Mouse (Mus musculus) 416B (cell line): ENCODE data around the gene Olfr630.
"Not testable (repeated sequence)": the region's sequence is repeated elsewhere in the genome, so short reads cannot be mapped to it uniquely, and the experiment has no call there.

ENCODE experiments used
- DNase-seq: peaks from one replicate; pipeline ENCODE4 v3.0.0; 2011; ENCODE audit warnings: low read depth

The Olfr630 gene

GRCm38 (mm10) chr7:103757233-103757632 is at the start of gene Olfr630:
Gene Olfr630, minus strand, starts transcription at chr7:103757333.
- DNase-seq = no peak

GRCm38 (mm10) chr7:103806856-103807255 is 49.7 kb upstream of the Olfr630 start:
- peak; percentile 81 for DNase-seq

- DNase-seq = peak; percentile 93
These were observed 35.7 kb upstream of the Olfr630 start for GRCm38 (mm10) chr7:103792669-103793388.

GRCm38 (mm10) chr7:103791721-103792120 is 34.6 kb upstream of the Olfr630 start, which contains the start of gene Olfr67:
Gene Olfr67, minus strand, starts transcription at chr7:103791821.
- DNase-seq = no peak

- DNase-seq = no peak
These were observed 22.5 kb upstream of the Olfr630 start, which contains the start of gene Olfr68 for GRCm38 (mm10) chr7:103779598-103779997. Gene Olfr68, minus strand, starts transcription at chr7:103779698.

- not testable (repeated sequence) for DNase-seq
These were observed 20.5 kb upstream of the Olfr630 start for GRCm38 (mm10) chr7:103777652-103778051.

GRCm38 (mm10) chr7:103771494-103771893 is 14.4 kb upstream of the Olfr630 start, which contains the start of gene Olfr69:
Gene Olfr69, minus strand, starts transcription at chr7:103771594.
- DNase-seq = no peak

- DNase-seq = not testable (repeated sequence)
These were observed 10.6 kb upstream of the Olfr630 start for GRCm38 (mm10) chr7:103767687-103768086.

- peak; percentile 80 for DNase-seq
These were observed 5.1 kb upstream of the Olfr630 start for GRCm38 (mm10) chr7:103762212-103762611.

GRCm38 (mm10) chr7:103744843-103745242 is 12.3 kb downstream of the Olfr630 start, which contains the start of gene Olfr629:
Gene Olfr629, minus strand, starts transcription at chr7:103744943.
- no peak for DNase-seq

- no peak for DNase-seq
These were observed 27.1 kb downstream of the Olfr630 start, which contains the start of gene Olfr628 for GRCm38 (mm10) chr7:103730074-103730473. Gene Olfr628, plus strand, starts transcription at chr7:103730374.

GRCm38 (mm10) chr7:103716398-103716797 is 40.7 kb downstream of the Olfr630 start:
- DNase-seq = not testable (repeated sequence)

GRCm38 (mm10) chr7:103714371-103714770 is 42.8 kb downstream of the Olfr630 start, which contains the start of gene Olfr243:
Gene Olfr243, plus strand, starts transcription at chr7:103714671.
- DNase-seq = no peak

- DNase-seq = peak; percentile 46
These were observed 45.1 kb downstream of the Olfr630 start for GRCm38 (mm10) chr7:103712024-103712423.
